Mouse (Mus musculus) cerebellum, postnatal 14 days (tissue): ENCODE data around the gene Isca2.

ENCODE experiments used
- DNase-seq, 2 experiments: peaks; one replicate each; pipeline ENCODE4 v3.0.0; 2021; ENCODE audit warnings: mixed read lengths in 2 of 2

Isca2 gene

DNA sequence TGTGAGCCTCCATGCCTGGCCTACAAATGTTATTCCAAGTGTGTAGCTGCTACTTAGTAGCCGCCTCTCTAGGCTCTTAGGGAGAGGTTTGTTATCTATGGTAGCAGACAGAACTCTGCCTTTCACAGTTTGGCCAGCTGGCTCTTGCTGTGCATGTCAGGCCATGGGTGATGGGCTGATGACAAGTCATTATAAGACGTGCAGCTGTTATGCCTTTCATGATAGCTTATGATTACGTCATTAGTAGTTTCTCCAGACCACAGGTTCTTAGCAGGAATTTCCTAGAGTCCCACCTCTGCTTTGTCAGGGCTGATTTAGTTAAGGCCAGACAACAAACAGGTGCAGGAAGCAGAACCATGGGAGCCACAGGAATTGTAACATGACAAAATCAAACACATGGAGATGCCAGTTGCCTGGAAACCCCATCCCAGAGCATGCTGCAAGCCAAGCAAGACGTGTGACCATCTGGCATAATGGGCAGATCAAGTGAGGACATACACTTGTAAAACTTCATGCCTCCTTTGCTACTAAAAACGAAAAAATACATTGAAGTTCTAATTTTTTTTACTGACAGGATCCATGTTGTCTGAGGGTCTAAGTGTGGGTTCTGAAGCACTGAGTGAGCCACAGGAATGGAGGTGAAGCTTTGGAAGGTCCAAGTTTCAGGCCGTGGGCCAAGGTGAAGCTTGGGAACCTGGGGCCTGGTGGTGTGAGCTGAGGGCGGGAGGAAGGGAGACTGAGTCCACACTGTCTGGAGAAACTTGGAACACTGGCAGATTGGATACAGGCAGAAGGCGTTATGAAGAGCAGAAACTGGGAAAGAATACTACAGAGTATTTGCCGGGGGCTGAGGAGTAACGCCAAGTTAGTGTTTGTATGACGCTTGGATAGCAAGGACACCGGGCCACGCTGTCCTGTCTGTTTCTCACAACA is 46.5 kb downstream of the Isca2 start:
- DNase-seq, result peak; percentile 69 to 77

DNA sequence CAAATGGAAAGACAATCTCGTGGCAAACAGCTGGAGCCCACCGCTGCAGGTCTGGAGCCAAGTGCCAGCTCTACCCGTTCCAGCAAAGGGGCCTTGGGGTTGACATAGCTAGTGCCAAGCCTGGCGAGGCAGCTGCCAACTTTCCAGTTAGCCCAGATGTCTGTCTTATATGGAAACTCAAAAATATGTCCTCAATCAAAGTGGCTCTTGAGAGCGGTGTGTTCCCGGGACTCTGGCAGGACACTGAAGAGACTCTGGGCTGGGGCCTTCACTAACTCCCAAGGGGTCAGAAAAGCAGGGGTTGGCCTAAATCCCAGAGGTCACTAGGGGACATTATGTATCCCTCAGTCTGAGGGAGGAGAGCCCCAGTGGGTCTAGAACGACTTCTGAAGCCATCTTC is 50.5 kb downstream of the Isca2 start:
- peak in 1 of 2 experiments; percentile 38 for DNase-seq

DNA sequence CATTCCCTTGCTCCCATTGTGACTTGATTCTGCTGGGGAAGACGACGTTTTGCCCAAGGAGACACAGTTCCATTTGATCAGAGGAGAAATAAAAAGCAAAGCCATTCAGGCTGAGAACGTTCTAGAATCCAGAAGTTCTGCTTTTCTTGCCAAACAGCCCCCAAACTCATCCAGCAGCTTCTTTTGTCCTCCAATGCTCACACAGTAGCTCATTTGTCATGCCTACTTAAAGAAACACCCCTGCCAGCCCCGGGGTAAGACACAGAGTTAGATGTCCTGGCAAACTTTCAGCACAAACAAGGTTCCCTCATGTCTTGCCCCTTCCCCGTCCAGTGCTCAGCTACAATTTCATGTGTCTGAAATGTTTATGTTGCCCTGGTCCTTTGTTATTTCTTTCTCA is 51.2 kb downstream of the Isca2 start:
- DNase-seq, result no peak
